Mouse (Mus musculus) testis, adult 2 months (tissue): Measurements from ENCODE around the gene Opcml. TPM values are rescaled to one million over a fixed set of nuclear protein-coding genes. Genes with fewer than 3 reads are reported as not detected.

Source experiments
- H3K27ac ChIP-seq: fragments of 200-500 bp; 2 replicates; pipeline ENCODE4 v1.5.1; 2012; ENCODE audit warnings: low read depth, low read length; ENCODE audit not compliant: control insufficient read depth, insufficient read depth
- H3K27me3 ChIP-seq: fragments of 200-500 bp; 2 replicates; pipeline ENCODE4 v1.6.1; 2012; ENCODE audit warnings: mild to moderate bottlenecking, low read length, moderate library complexity; ENCODE audit not compliant: control insufficient read depth, insufficient read depth
- H3K36me3 ChIP-seq: fragments of 200-500 bp; 2 replicates; pipeline ENCODE4 v1.6.1; 2012; ENCODE audit warnings: mild to moderate bottlenecking, low read length; ENCODE audit not compliant: control insufficient read depth, insufficient read depth
- H3K4me1 ChIP-seq: fragments of 200-500 bp; 2 replicates; pipeline ENCODE4 v1.6.1; 2012; ENCODE audit warnings: low read length; ENCODE audit not compliant: control insufficient read depth, insufficient read depth
- H3K4me3 ChIP-seq: fragments of 200-500 bp; 2 replicates; pipeline ENCODE4 v1.5.1; 2012; ENCODE audit warnings: low read depth, mild to moderate bottlenecking, low read length, moderate library complexity, mixed read lengths; ENCODE audit not compliant: control insufficient read depth
- CTCF ChIP-seq: fragments of 200-500 bp; IDR thresholded peaks from 2 replicates; pipeline ENCODE4 v1.5.1; 2012; ENCODE audit warnings: low read depth, mild to moderate bottlenecking, inconsistent platforms, low read length, moderate library complexity; ENCODE audit not compliant: control insufficient read depth, insufficient read depth, insufficient replicate concordance
- POLR2A ChIP-seq: fragments of 200-500 bp; IDR thresholded peaks from 2 replicates; pipeline ENCODE4 v1.6.1; 2012; ENCODE audit warnings: low read depth, mild to moderate bottlenecking, inconsistent platforms, low read length, moderate library complexity; ENCODE audit not compliant: control insufficient read depth
- polyA plus RNA-seq: library from polyadenylated mRNA; depleted of rRNA; stranded (reverse); fragments of >200 nt; gene quantifications from 2 replicates; pipeline ENCODE4 v1.2.3, GENCODE M21; 2012; rRNA removed

The Opcml gene
- 0.59 and 0.62 TPM in 2 replicates for polyA plus RNA-seq

DNA sequence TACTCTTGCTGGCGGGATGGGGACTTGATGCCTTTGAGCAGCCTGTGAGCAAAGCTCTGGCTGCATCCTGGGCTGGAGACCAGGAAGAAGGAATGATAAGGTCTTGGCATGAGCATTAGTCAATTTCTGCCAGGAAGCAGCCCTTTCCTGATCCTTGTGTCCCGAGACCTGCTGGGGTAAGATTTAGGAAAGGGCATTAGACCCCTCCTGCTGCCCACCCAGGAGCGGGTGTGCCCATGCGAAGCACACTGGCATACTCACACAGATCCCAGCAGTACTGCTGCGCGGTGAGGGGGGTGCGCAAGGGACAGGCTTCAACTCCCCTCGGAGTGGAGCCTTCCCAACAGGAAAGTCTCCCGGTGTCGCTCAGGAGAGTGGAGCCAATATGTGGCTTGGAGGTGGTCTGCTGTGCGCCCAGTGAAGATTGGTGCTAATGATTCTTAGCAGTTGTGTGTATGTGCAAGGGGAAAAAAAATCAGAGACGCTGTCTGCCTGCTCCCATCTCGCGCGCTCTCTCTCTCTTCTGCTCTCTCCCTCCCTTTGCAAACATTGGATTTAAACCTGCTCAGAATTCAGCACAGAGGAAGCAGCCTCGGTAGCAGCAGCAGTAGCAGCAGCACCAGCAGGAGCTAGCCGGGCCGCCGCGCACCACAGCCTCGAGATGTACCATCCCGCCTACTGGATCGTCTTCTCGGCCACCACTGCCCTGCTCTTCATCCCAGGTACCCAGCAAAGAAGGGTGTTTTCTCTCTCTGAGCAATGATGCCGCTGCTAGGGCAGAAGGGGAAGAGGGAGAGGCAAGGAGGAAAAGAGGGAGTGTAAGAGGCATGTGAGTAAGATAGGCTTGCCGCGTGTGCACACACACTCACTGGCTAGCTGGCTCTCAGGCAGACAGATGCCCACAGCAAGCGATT lies at the start of gene Opcml:
TSS of gene Opcml (plus strand) at position 51 of the 914 bp plus-strand sequence.
- TF ChIP-seq CTCF, result no peak
- no peak for TF ChIP-seq POLR2A
- Histone ChIP-seq H3K4me3 (no peak within 1 kb of the TSS), H3K36me3 (no peaks in the 10 kb centered on the region), H3K27ac (no peak within 1 kb of the TSS), H3K27me3 (no peaks in the 10 kb centered on the region), H3K4me1 (no peaks in the 10 kb centered on the region)

DNA sequence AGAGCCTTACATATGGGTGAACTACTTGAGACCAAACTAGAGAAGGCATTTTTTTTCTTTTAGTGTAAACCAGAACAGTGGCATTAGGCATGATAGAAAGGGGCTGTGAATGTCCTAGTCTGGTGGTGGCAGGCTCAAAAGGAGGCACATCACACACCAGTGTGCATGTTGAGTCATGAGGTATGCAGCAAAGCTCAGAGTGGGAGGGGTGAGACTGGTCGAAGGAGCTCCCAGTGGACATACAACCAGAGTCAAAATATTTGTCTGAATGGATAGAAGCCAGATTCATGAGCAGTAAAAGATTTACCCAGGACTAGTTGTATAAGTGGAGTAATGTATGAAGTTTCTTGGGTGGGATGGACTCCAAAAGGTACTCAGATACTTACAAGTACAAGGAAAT lies 31.9 kb upstream of the Opcml start:
- no peaks in the 10 kb centered on the region for H3K4me1 ChIP-seq

DNA sequence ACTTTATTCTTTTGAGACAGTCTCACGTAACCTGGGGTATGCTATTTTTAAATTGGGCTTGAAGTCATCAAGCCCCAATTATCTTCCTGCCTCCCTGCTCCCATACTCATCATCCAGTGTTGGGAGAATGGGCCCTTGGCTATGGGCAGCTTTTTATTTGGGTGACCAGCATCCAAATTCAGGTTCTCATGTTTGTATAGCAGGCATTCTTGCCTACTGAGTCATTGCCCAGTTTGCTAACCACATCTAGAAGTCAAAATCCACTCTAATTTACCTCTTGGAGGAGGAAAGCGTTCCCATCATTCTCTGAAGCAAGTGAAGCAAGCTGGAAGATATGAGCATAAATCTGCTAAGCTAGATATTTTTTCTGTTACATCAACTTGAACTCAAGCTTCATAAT lies 29.4 kb upstream of the Opcml start:
- Histone ChIP-seq H3K4me3 (no peak overlapping the region), H3K27ac (no peak overlapping the region), H3K27me3 (no peaks in the 10 kb centered on the region), H3K4me1 (no peaks in the 10 kb centered on the region), H3K36me3 (no peaks in the 10 kb centered on the region)
- TF ChIP-seq CTCF, result no peak
- TF ChIP-seq POLR2A, result no peak

More for the DNA sequence above, 31.9 kb upstream of the Opcml start:
- Histone ChIP-seq H3K27me3 (no peaks in the 10 kb centered on the region), H3K36me3 (no peaks in the 10 kb centered on the region), H3K27ac (no peak overlapping the region), H3K4me3 (no peak overlapping the region)
- TF ChIP-seq POLR2A (no peak), CTCF (no peak)

DNA sequence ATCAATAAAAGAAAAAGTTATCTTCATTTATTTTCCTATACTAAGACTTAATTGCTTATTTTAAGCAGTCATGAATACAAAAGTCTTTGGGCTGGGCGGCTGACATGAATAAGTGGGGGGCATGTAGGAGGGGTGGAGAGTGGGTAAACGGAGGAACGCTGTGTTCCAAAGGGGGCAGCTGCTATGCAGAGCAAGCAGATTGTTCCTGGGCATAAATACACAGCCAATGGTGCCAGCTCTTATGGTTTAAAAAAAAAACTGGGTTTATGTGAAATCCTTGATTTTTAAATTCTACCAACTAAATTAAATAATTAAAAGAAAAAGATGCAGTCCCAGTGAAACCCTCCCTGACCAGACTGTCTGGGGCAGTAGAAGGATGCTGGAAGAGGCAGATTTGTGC lies 24.1 kb upstream of the Opcml start:
- TF ChIP-seq CTCF (no peak), POLR2A (no peak)

DNA sequence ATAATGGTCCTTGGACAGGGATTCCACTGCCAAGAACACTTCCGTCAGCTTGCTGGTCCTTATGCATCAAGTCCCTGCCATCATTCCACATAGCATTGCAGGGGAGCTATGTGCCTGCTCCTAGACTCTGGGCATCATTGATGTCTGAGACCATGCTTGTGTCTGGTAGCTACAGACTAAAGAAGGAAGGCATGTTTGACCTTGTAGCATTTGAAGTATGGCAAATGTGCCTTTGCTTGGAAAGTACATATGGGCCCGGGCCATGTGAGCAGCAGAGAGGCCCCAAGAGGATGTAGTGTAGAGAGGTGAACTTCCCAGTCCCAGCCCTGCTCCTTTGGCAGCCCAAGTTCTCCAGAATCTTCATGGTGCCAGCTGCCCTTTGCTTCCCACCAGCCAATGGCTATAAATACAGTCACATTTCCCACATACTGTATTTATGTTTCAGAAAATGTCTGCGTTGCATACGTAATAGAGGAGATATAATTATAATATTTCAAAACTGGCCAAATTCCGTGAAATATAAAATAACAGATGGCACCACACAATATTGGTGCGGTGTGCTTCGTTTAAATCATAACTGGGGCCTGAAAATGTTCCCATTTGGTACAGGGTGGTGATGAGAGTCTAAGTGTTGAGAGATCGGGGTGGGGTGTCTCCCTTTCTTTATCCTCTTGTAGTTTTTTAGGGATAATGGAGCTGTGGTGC lies 23.2 kb upstream of the Opcml start:
- H3K27ac ChIP-seq, result no peak overlapping the region
- no peaks in the 10 kb centered on the region for H3K4me1 ChIP-seq
- H3K27me3 ChIP-seq, result no peaks in the 10 kb centered on the region
- no peak overlapping the region for H3K4me3 ChIP-seq
- no peak for TF ChIP-seq POLR2A
- no peak for TF ChIP-seq CTCF
- H3K36me3 ChIP-seq, result no peaks in the 10 kb centered on the region

More for the DNA sequence above, 24.1 kb upstream of the Opcml start:
- Histone ChIP-seq H3K27ac (no peak overlapping the region), H3K4me3 (no peak overlapping the region), H3K27me3 (no peaks in the 10 kb centered on the region), H3K36me3 (no peaks in the 10 kb centered on the region), H3K4me1 (no peaks in the 10 kb centered on the region)

GRCm38 (mm10) chr9:27768788-27769187 lies 21.8 kb upstream of the Opcml start:
- no peak for TF ChIP-seq POLR2A
- Histone ChIP-seq H3K27ac (no peak overlapping the region), H3K4me1 (no peaks in the 10 kb centered on the region)

GRCm38 (mm10) chr9:27781291-27781993 lies 9.1 kb upstream of the Opcml start:
- Histone ChIP-seq H3K4me3 (no peak overlapping the region), H3K27me3 (no peaks in the 10 kb centered on the region), H3K27ac (no peak overlapping the region), H3K4me1 (0 out of 2 replicates have a peak, but pooled peaks cover 3% of the 10 kb centered on the region), H3K36me3 (no peaks in the 10 kb centered on the region)
- TF ChIP-seq POLR2A, result no peak
- TF ChIP-seq CTCF, result no peak

More at GRCm38 (mm10) chr9:27768788-27769187, 21.8 kb upstream of the Opcml start:
- H3K36me3 ChIP-seq, result no peaks in the 10 kb centered on the region
- no peak overlapping the region for H3K4me3 ChIP-seq
- no peaks in the 10 kb centered on the region for H3K27me3 ChIP-seq
